Comparison of ENCODE assay signal across 8 mouse cellular contexts in genomic region chr7:19361720-19362119, GRCm38 (mm10). TPM values are rescaled to one million over a fixed set of nuclear protein-coding genes. Genes with fewer than 3 reads are reported as not detected.
DNase-seq lines count a peak whose midpoint lies in the region; ATAC-seq and TF ChIP-seq lines count a peak whose summit lies in the region.

No protein-coding gene starts in this region.

- peaks cover 2% of the 10 kb centered on the region for H3K4me1 ChIP-seq in embryonic fibroblast, embryonic 13.5 days (ENCODE audit: control insufficient read depth, insufficient read depth, low read length)
- peaks cover 49% of the 10 kb centered on the region for H3K4me1 ChIP-seq in heart, embryonic 15.5 days (replicated peaks)
- peaks cover 46% of the 10 kb centered on the region for H3K4me1 ChIP-seq in liver, postnatal 0 days (ENCODE audit: insufficient read depth)
- H3K4me1 ChIP-seq in neural tube, embryonic 12.5 days = peaks cover 29% of the 10 kb centered on the region

- H3K27ac ChIP-seq in embryonic fibroblast, embryonic 13.5 days (ENCODE audit: insufficient read depth, low read length) = peak overlapping the region; percentile 13; the same call in 1 of the 2 replicates
- H3K27ac ChIP-seq in heart, embryonic 15.5 days = peak overlapping the region; percentile 96
- H3K27ac ChIP-seq in liver, postnatal 0 days (ENCODE audit: low read depth) = no peak overlapping the region
- H3K27ac ChIP-seq in neural tube, embryonic 12.5 days = no peak overlapping the region

- peak overlapping the region; percentile 81 for H3K9ac ChIP-seq in heart, embryonic 15.5 days
- peak overlapping the region; percentile 50; the same call in 1 of the 2 replicates for H3K9ac ChIP-seq in liver, postnatal 0 days (replicated peaks)
- no peak overlapping the region for H3K9ac ChIP-seq in neural tube, embryonic 12.5 days

- H3K36me3 ChIP-seq in heart, embryonic 15.5 days = peaks cover 9% of the 10 kb centered on the region; the same call in 1 of the 2 replicates
- peaks cover 6% of the 10 kb centered on the region; the same call in 1 of the 2 replicates for H3K36me3 ChIP-seq in liver, postnatal 0 days (replicated peaks; ENCODE audit: insufficient read depth, low read length)
- H3K36me3 ChIP-seq in neural tube, embryonic 12.5 days = peaks cover 12% of the 10 kb centered on the region

- peak; percentile 71 for TF ChIP-seq CTCF in embryonic fibroblast, embryonic 13.5 days (IDR thresholded peaks at IDR 0.05; ENCODE audit: borderline replicate concordance, insufficient read depth, low read length)
- peak; percentile 92 for TF ChIP-seq CTCF in liver, postnatal 0 days (IDR thresholded peaks at IDR 0.05; ENCODE audit: low read depth)

- 5% methylated on average over 16 of the region's 16 CpGs for WGBS in heart, embryonic 15.5 days
- 10% methylated on average over 16 of the region's 16 CpGs for WGBS in liver, postnatal 0 days (ENCODE audit: insufficient replicate concordance)
- WGBS in neural tube, embryonic 12.5 days = 16% methylated on average over 16 of the region's 16 CpGs

- no peak for TF ChIP-seq EP300 in liver, postnatal 0 days (IDR thresholded peaks at IDR 0.05; ENCODE audit: low read depth)

- no peaks in the 10 kb centered on the region for H3K9me3 ChIP-seq in heart, embryonic 15.5 days (replicated peaks)
- no peaks in the 10 kb centered on the region for H3K9me3 ChIP-seq in liver, postnatal 0 days (ENCODE audit: low read length)
- no peaks in the 10 kb centered on the region for H3K9me3 ChIP-seq in neural tube, embryonic 12.5 days

- H3K27me3 ChIP-seq in heart, embryonic 15.5 days = no peaks in the 10 kb centered on the region
- no peaks in the 10 kb centered on the region for H3K27me3 ChIP-seq in liver, postnatal 0 days (ENCODE audit: insufficient read depth, low read length)
- no peaks in the 10 kb centered on the region for H3K27me3 ChIP-seq in neural tube, embryonic 12.5 days (replicated peaks)

- H3K4me3 ChIP-seq in embryonic fibroblast, embryonic 13.5 days (ENCODE audit: insufficient read depth, low read length) = peak overlapping the region; percentile 72
- peak overlapping the region; percentile 86 for H3K4me3 ChIP-seq in heart, embryonic 15.5 days
- H3K4me3 ChIP-seq in liver, postnatal 0 days (ENCODE audit: low read depth, low read length) = peak overlapping the region; percentile 65
- H3K4me3 ChIP-seq in neural tube, embryonic 12.5 days = peak overlapping the region; percentile 67

- ATAC-seq in heart, embryonic 15.5 days (replicated peaks; ENCODE audit: insufficient number of reproducible peaks, insufficient read depth, low FRiP score, low read depth) = peak; percentile 4; the same call in 1 of the 2 replicates
- no peak for ATAC-seq in liver, postnatal 0 days
- no peak for ATAC-seq in neural tube, embryonic 12.5 days (ENCODE audit: low FRiP score, low read depth)

- TF ChIP-seq POLR2A in embryonic fibroblast, embryonic 13.5 days (IDR thresholded peaks at IDR 0.05; ENCODE audit: low read depth, low read length) = no peak

- peak overlapping the region; percentile 99 for H3K4me2 ChIP-seq in heart, embryonic 15.5 days
- H3K4me2 ChIP-seq in liver, postnatal 0 days (ENCODE audit: low read depth, low read length) = peak overlapping the region; percentile 99
- peak overlapping the region; percentile 99 for H3K4me2 ChIP-seq in neural tube, embryonic 12.5 days (replicated peaks)

- peak; percentile 85 to 87 for DNase-seq in CD8-positive naive resting alpha-beta T cell, adult 2 months (ENCODE audit: low read depth in 2 of 2, low spot score in 2 of 2)
- DNase-seq in adrenal gland, postnatal 4 days (ENCODE audit: low spot score in 2 of 2) = peak; percentile 46 to 71
- DNase-seq in kidney, postnatal 10 days = peak; percentile 84
- peak; percentile 91 for DNase-seq in liver, postnatal 0 days
- DNase-seq in thymus, postnatal 10 days (ENCODE audit: low spot score in 2 of 2) = peak; percentile 61 to 88

RNA-seq across cellular contexts. Expression of gene Ppp1r13l, which starts 2.2 kb away (rescaled TPM):
- 1 to 10 TPM; 9.1 to 9.6 TPM for total RNA-seq in adrenal gland, postnatal 4 days (2021)
- 11.0 and 12.5 TPM in 2 replicates for polyA plus RNA-seq in embryonic fibroblast, embryonic 13.5 days (2011; ENCODE audit: insufficient read length, low read depth, missing spikeins)
- polyA plus RNA-seq in heart, embryonic 15.5 days (2015; fragmentation: Nextera tagmentation; extraction: Ambion mirVana) = 13.5 and 14.4 TPM in 2 replicates
- 0.47 and 0.69 TPM in 2 replicates for polyA plus RNA-seq in liver, postnatal 0 days (2015; fragmentation: Nextera tagmentation; extraction: Ambion mirVana)
- polyA plus RNA-seq in neural tube, embryonic 12.5 days (2016; fragmentation: Nextera tagmentation; extraction: Ambion mirVana) = 3.1 and 3.2 TPM in 2 replicates

RNA-seq across cellular contexts. Expression of gene Cd3eap, which starts 2.4 kb away (rescaled TPM):
- total RNA-seq in adrenal gland, postnatal 4 days (2021) = 10 to 100 TPM; 14.1 to 16.1 TPM
- 13.3 and 13.4 TPM in 2 replicates for polyA plus RNA-seq in embryonic fibroblast, embryonic 13.5 days (2011; ENCODE audit: insufficient read length, low read depth, missing spikeins)
- 13.6 and 15.5 TPM in 2 replicates for polyA plus RNA-seq in heart, embryonic 15.5 days (2015; fragmentation: Nextera tagmentation; extraction: Ambion mirVana)
- polyA plus RNA-seq in liver, postnatal 0 days (2015; fragmentation: Nextera tagmentation; extraction: Ambion mirVana) = 7.7 and 7.8 TPM in 2 replicates
- 18.2 and 19.8 TPM in 2 replicates for polyA plus RNA-seq in neural tube, embryonic 12.5 days (2016; fragmentation: Nextera tagmentation; extraction: Ambion mirVana)

RNA-seq across cellular contexts. Expression of gene Ercc1, which starts 17.1 kb away (rescaled TPM):
- 10 to 100 TPM; 38.6 to 45.2 TPM for total RNA-seq in adrenal gland, postnatal 4 days (2021)
- polyA plus RNA-seq in embryonic fibroblast, embryonic 13.5 days (2011; ENCODE audit: insufficient read length, low read depth, missing spikeins) = 44.9 and 52.2 TPM in 2 replicates
- 59.8 and 60.3 TPM in 2 replicates for polyA plus RNA-seq in heart, embryonic 15.5 days (2015; fragmentation: Nextera tagmentation; extraction: Ambion mirVana)
- 9.6 and 9.8 TPM in 2 replicates for polyA plus RNA-seq in liver, postnatal 0 days (2015; fragmentation: Nextera tagmentation; extraction: Ambion mirVana)
- 103 and 104 TPM in 2 replicates for polyA plus RNA-seq in neural tube, embryonic 12.5 days (2016; fragmentation: Nextera tagmentation; extraction: Ambion mirVana)

RNA-seq across cellular contexts. Expression of gene Ercc2, which starts 20.1 kb away (rescaled TPM):
- 10 to 100 TPM; 39.6 to 41.6 TPM for total RNA-seq in adrenal gland, postnatal 4 days (2021)
- 14.3 and 22.7 TPM in 2 replicates for polyA plus RNA-seq in embryonic fibroblast, embryonic 13.5 days (2011; ENCODE audit: insufficient read length, low read depth, missing spikeins)
- 8.9 and 11.3 TPM in 2 replicates for polyA plus RNA-seq in heart, embryonic 15.5 days (2015; fragmentation: Nextera tagmentation; extraction: Ambion mirVana)
- polyA plus RNA-seq in liver, postnatal 0 days (2015; fragmentation: Nextera tagmentation; extraction: Ambion mirVana) = 3.8 and 4.6 TPM in 2 replicates
- 24.0 and 27.5 TPM in 2 replicates for polyA plus RNA-seq in neural tube, embryonic 12.5 days (2016; fragmentation: Nextera tagmentation; extraction: Ambion mirVana)

RNA-seq across cellular contexts. Expression of gene Klc3, which starts 42.2 kb away (rescaled TPM):
- total RNA-seq in adrenal gland, postnatal 4 days (2021) = 1 to 10 TPM; 2.6 to 3.9 TPM
- polyA plus RNA-seq in embryonic fibroblast, embryonic 13.5 days (2011; ENCODE audit: insufficient read length, low read depth, missing spikeins) = 5.3 and 6.3 TPM in 2 replicates
- polyA plus RNA-seq in heart, embryonic 15.5 days (2015; fragmentation: Nextera tagmentation; extraction: Ambion mirVana) = 3.0 and 4.3 TPM in 2 replicates
- 0.12 and 0.32 TPM in 2 replicates for polyA plus RNA-seq in liver, postnatal 0 days (2015; fragmentation: Nextera tagmentation; extraction: Ambion mirVana)
- polyA plus RNA-seq in neural tube, embryonic 12.5 days (2016; fragmentation: Nextera tagmentation; extraction: Ambion mirVana) = 3.9 and 6.4 TPM in 2 replicates

Comparison
In these comparisons a context has a peak if more than half of its experiments do, and no peak if none do; other contexts are left out.
1. H3K27ac ChIP-seq: peak in embryonic fibroblast, embryonic 13.5 days (single experiment) and heart, embryonic 15.5 days (single experiment); none in liver, postnatal 0 days (single experiment) and neural tube, embryonic 12.5 days (single experiment).
2. Peak in every context shown above with its lines, with median percentiles within 50 percentile points of each other: DNase-seq, H3K4me3 ChIP-seq and H3K4me2 ChIP-seq.